Comparison of ENCODE assay signal across 18 mouse cellular contexts in the genomic region with DNA sequence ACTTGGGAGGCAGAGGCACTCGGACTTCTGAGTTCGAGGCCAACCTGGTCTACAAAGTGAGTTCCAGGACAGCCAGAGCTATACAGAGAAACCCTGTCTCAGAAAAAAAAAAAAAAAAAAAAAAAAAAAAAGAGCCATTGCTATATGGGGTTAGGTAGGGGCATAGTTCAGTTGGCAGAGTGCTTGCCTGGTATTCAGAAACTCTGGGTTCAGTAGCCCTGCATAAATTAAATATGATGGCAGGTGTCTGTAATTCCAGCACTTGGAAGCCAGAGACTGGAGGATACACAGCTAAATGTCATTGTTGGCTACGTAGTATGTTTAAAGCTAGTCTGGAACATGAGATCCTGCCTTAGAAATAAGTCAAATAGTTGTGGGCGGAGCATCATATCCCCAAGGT.
"Had no signal": no experiment of that assay in that cellular context is flagged by ENCODE, and none has a peak within 500 bp of the region (broad histone marks: within the 10 kb centered on the region; RNA-seq: fewer than 3 reads in every experiment).

No protein-coding gene starts in this region.

- H3K36me3 ChIP-seq: limb, embryonic 12.5 days; limb, embryonic 15.5 days; liver, embryonic 13.5 days; midbrain, embryonic 10.5 days; midbrain, embryonic 13.5 days; neural tube, embryonic 13.5 days; stomach, embryonic 15.5 days had no signal

- H3K4me1 ChIP-seq: limb, embryonic 12.5 days; limb, embryonic 15.5 days; liver, embryonic 13.5 days; midbrain, embryonic 10.5 days; midbrain, embryonic 13.5 days; neural tube, embryonic 13.5 days; stomach, embryonic 15.5 days had no signal

- H3K9me3 ChIP-seq: limb, embryonic 12.5 days; limb, embryonic 15.5 days; liver, embryonic 13.5 days; megakaryocyte, embryonic 14.5 days; midbrain, embryonic 10.5 days; midbrain, embryonic 13.5 days; neural tube, embryonic 13.5 days; stomach, embryonic 15.5 days had no signal

- DNase-seq: left cerebral cortex, postnatal 4 days; liver, embryonic 13.5 days; retina, postnatal 1 day; right cerebral cortex, postnatal 25 days; spleen, adult 18-20 months; thymus, postnatal 25 days had no signal

- ATAC-seq: inflammation-experienced regulatory T-cells, adult 6 months; intestine, embryonic 16.5 days; midbrain, embryonic 13.5 days; midbrain, embryonic 16.5 days had no signal

- H3K9ac ChIP-seq: limb, embryonic 12.5 days; limb, embryonic 15.5 days; liver, embryonic 13.5 days; midbrain, embryonic 13.5 days; neural tube, embryonic 13.5 days; stomach, embryonic 15.5 days had no signal

- H3K4me2 ChIP-seq: limb, embryonic 12.5 days; limb, embryonic 15.5 days; liver, embryonic 13.5 days; midbrain, embryonic 13.5 days; neural tube, embryonic 13.5 days; stomach, embryonic 15.5 days had no signal

- H3K4me3 ChIP-seq: limb, embryonic 12.5 days; limb, embryonic 15.5 days; liver, embryonic 13.5 days; megakaryocyte, embryonic 14.5 days; midbrain, embryonic 10.5 days; midbrain, embryonic 13.5 days; myocyte; neural tube, embryonic 13.5 days; stomach, embryonic 15.5 days had no signal

- H3K27me3 ChIP-seq: limb, embryonic 12.5 days; limb, embryonic 15.5 days; midbrain, embryonic 13.5 days; neural tube, embryonic 13.5 days; stomach, embryonic 15.5 days had no signal

- H3K27ac ChIP-seq: kidney, postnatal 0 days; limb, embryonic 12.5 days; limb, embryonic 15.5 days; liver, embryonic 13.5 days; midbrain, embryonic 10.5 days; midbrain, embryonic 13.5 days; neural tube, embryonic 13.5 days; stomach, embryonic 15.5 days had no signal
